Mouse (Mus musculus): Measurements from ENCODE around the gene Nipa1.

- TF ChIP-seq POLR2A (IDR thresholded peaks at IDR 0.05; ENCODE audit: low read depth, low read length) (no peak), CTCF (conservative IDR thresholded peaks at IDR 0.05; ENCODE audit: insufficient read depth, insufficient read length, low read depth, low read length) (no peak)
Observed at GRCm38 (mm10) chr7:55984754-55985153, 35.0 kb downstream of the Nipa1 start.
